Mouse (Mus musculus): ENCODE results near the gene Fgr. TPM values are rescaled to one million over a fixed set of nuclear protein-coding genes. Genes with fewer than 3 reads are reported as not detected.
"Not testable (repeated sequence)": the region's sequence is repeated elsewhere in the genome, so short reads cannot be mapped to it uniquely, and the experiment has no call there.

Fgr gene
- polyA plus RNA-seq, 1 experiment from 2014 or later, result 0.06 TPM

GRCm38 (mm10) chr4:133005885-133006451 lies 32.1 kb downstream of the Fgr start:
- H3K27ac ChIP-seq (replicated peaks); H3K9me3 ChIP-seq; H3K4me3 ChIP-seq; H3K9ac ChIP-seq (replicated peaks); H3K36me3 ChIP-seq; ATAC-seq (replicated peaks); H3K4me2 ChIP-seq (replicated peaks): not testable (repeated sequence)
- WGBS, result 74% methylated on average over 6 of the region's 6 CpGs
- H3K4me1 ChIP-seq, result peaks cover 22% of the 10 kb centered on the region
- peaks cover 12% of the 10 kb centered on the region for H3K27me3 ChIP-seq

GRCm38 (mm10) chr4:133007513-133008380 lies 33.9 kb downstream of the Fgr start:
- H3K27me3 ChIP-seq, result peaks cover 12% of the 10 kb centered on the region
- H3K9me3 ChIP-seq, result no peaks in the 10 kb centered on the region
- no peak overlapping the region for H3K27ac ChIP-seq (replicated peaks)
- H3K4me2 ChIP-seq (replicated peaks), result no peak overlapping the region
- no peak overlapping the region for H3K9ac ChIP-seq (replicated peaks)
- peaks cover 20% of the 10 kb centered on the region for H3K4me1 ChIP-seq
- ATAC-seq (replicated peaks), result no peak
- WGBS, result 46% methylated on average over 15 of the region's 15 CpGs
- no peak overlapping the region for H3K4me3 ChIP-seq
- H3K36me3 ChIP-seq, result no peaks in the 10 kb centered on the region

GRCm38 (mm10) chr4:133009131-133009530 lies 35.2 kb downstream of the Fgr start:
- ATAC-seq (replicated peaks), result no peak
- no peak overlapping the region for H3K4me2 ChIP-seq (replicated peaks)
- peaks cover 22% of the 10 kb centered on the region for H3K4me1 ChIP-seq
- H3K9me3 ChIP-seq, result no peaks in the 10 kb centered on the region
- H3K36me3 ChIP-seq, result no peaks in the 10 kb centered on the region
- no peak overlapping the region for H3K9ac ChIP-seq (replicated peaks)
- 1% methylated on average over 4 of the region's 4 CpGs for WGBS
- no peak overlapping the region for H3K4me3 ChIP-seq
- H3K27ac ChIP-seq (replicated peaks), result no peak overlapping the region
- peaks cover 12% of the 10 kb centered on the region for H3K27me3 ChIP-seq

GRCm38 (mm10) chr4:133009676-133010075 lies 35.8 kb downstream of the Fgr start:
- Histone ChIP-seq H3K4me2 (replicated peaks) (no peak overlapping the region), H3K9me3 (no peaks in the 10 kb centered on the region), H3K36me3 (no peaks in the 10 kb centered on the region), H3K4me1 (peaks cover 28% of the 10 kb centered on the region), H3K27ac (replicated peaks) (no peak overlapping the region), H3K9ac (replicated peaks) (no peak overlapping the region), H3K4me3 (no peak overlapping the region), H3K27me3 (peaks cover 12% of the 10 kb centered on the region)
- ATAC-seq (replicated peaks), result no peak
- 69% methylated on average over 5 of the region's 5 CpGs for WGBS

DNA sequence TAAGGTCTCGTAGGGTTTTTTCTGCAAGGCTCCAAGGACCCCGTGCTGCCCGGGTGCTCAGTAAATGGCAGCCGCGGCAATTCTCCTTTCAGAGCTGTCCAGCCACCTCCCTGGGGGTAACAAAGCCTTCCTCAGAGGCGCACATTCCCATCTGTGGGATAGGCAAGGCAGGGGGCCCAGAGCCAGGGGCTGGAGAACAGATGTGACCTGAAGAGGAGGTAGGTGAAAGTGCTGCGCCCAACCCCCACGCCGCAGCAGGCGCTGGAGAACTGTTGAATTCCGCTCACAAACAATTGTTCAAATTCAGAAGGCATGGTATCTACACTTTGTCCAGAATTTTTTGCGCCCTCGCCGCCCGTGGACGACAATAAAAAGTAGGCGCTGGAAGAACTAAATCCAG lies 36.7 kb downstream of the Fgr start:
- H3K9me3 ChIP-seq, result no peaks in the 10 kb centered on the region
- under 1% methylated on average over 17 of the region's 17 CpGs for WGBS
- peak overlapping the region; percentile 94 for H3K4me2 ChIP-seq (replicated peaks)
- H3K36me3 ChIP-seq, result no peaks in the 10 kb centered on the region
- H3K27ac ChIP-seq (replicated peaks), result no peak overlapping the region
- H3K4me3 ChIP-seq, result peak overlapping the region; percentile 98
- peaks cover 37% of the 10 kb centered on the region for H3K4me1 ChIP-seq
- no peak for ATAC-seq (replicated peaks)
- peaks cover 12% of the 10 kb centered on the region for H3K27me3 ChIP-seq
- H3K9ac ChIP-seq (replicated peaks), result no peak overlapping the region

DNA sequence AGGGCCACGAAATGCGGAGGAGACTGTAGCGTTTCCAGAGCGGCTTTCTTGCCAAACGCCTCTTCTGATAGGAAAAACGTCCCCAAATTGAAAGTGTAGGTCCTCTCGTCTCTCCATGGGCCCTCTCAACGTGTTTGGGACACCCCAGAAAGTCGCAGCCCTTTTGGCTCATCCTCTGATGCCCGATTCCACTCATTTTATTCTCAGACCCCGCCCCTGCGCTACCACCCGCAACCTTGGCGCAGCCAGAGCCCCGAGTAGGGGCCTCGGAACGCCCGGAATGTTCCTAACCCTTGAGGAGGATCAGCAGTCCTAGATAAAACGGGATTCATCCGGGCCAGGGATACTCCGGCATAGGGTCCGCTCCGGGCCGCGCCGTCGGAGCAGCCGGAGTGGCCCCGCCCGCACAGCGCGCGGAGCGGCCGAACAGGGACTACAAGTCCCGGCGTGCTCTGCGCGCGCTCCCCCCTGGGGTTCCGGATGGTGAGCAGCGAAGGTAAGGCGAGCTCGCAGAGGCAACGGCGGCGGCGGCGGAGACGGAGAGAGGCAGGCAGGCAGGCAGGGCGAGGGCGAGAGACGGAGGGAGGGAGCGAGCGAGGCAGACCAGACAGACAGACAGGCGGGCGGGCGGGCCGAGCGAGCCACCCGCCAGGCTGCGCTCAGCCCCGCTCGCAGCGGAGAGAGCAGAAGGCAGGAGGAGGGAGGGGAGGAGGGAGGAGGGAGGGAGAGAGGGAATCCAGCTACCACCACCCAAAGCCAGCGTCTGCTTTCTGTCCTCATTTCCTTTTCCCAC lies 37.3 kb downstream of the Fgr start, which contains the start of gene Ahdc1:
Ahdc1 (plus strand) TSS at position 233 of the 793 bp plus-strand sequence.
- H3K4me3 ChIP-seq, result peak within 1 kb of the TSS; percentile 98
- ATAC-seq (replicated peaks), result peak; percentile 83
- peak within 1 kb of the TSS; percentile 94 for H3K4me2 ChIP-seq (replicated peaks)
- H3K27ac ChIP-seq (replicated peaks), result peak within 1 kb of the TSS; percentile 98
- peaks cover 43% of the 10 kb centered on the region for H3K4me1 ChIP-seq
- H3K36me3 ChIP-seq, result no peaks in the 10 kb centered on the region
- peaks cover 12% of the 10 kb centered on the region for H3K27me3 ChIP-seq
- H3K9ac ChIP-seq (replicated peaks), result peak within 1 kb of the TSS; percentile 99
- no peaks in the 10 kb centered on the region for H3K9me3 ChIP-seq
- under 1% methylated on average over 54 of the region's 66 CpGs for WGBS

DNA sequence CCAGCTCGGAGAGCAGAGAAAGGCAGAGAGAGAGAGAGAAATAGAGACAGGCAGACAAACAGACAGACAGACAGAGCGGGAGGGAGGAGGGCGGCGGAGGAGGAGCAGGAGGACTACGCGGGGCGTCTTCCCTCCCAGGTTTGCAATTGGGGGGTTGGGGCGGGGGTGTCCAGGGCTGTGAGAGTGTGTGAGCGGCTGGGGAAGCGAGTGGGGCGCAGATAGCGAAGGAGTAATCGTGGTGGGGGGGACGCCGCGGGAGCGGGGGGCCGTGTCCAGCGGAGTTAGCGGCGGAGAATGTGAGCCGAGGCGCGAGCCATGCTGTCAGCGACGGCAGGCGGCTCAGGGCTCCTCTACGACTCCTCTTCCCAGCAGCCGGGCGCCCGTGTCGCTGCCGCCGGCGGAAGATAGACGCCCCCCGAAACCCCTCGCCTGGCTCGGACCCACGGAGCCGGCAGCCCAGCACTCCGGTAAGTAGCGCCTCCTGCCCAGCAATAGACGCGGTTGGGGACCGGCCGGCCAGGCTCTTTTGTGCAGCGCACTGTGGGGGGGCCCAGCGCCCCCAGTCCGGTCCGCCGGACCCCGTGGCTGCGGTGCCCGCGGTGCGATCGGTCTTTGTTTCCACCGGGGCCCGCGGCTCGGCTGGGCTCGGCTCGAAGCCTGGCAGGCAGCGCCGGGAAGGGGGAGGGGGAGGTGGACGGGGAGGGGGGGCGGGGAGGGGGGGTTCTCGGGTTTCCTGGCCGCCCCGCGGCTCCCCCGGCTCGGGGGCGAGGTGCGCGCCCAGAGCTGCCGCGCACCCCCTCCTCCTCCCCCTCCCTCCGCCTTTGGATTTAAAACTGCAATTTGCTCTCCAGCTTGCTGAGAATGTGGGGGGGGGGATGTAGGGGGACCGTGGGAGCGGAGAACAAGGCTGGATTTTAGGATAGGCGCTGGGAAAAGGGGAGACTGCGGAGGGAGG lies 38.2 kb downstream of the Fgr start:
- ATAC-seq (replicated peaks), result peak; percentile 11; the same call in 1 of the 2 replicates
- WGBS, result under 1% methylated on average over 68 of the region's 84 CpGs
- H3K4me1 ChIP-seq, result peaks cover 52% of the 10 kb centered on the region

DNA sequence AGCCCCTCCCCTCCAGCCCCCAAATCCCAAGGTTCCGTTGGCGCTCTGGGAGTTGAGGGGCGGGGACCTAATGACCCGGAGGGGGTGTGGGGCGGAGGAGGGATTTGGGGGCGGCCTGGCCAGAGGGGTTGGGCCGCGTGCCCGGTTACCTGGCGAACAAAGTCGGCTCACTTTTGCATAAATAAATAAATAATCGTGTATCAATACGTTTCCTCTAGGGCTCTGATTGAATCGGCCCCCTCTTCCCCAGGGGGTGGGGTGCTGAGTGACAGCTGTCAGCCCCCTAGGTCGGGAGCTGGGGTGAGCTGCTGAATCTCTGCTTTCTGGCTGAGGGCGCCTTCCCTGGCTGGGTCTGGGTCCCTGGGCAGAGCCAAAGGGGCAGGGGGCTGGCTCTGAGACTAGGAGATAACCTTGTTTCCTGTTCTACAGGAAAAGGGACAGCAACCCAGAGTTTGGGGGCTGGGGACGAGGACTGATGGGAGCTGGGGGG lies 38.9 kb downstream of the Fgr start:
- ATAC-seq (replicated peaks), result no peak
- H3K4me1 ChIP-seq, result peaks cover 59% of the 10 kb centered on the region
- H3K27ac ChIP-seq (replicated peaks), result peak overlapping the region; percentile 98
- H3K9me3 ChIP-seq, result no peaks in the 10 kb centered on the region
- H3K27me3 ChIP-seq, result peaks cover 12% of the 10 kb centered on the region
- H3K4me3 ChIP-seq, result peak overlapping the region; percentile 98
- peak overlapping the region; percentile 99 for H3K9ac ChIP-seq (replicated peaks)
- peak overlapping the region; percentile 94 for H3K4me2 ChIP-seq (replicated peaks)
- H3K36me3 ChIP-seq, result no peaks in the 10 kb centered on the region
- WGBS, result 0% methylated on average over 12 of the region's 17 CpGs

More for the DNA sequence above, 38.2 kb downstream of the Fgr start:
- peaks cover 12% of the 10 kb centered on the region for H3K27me3 ChIP-seq
- H3K36me3 ChIP-seq, result no peaks in the 10 kb centered on the region
- no peaks in the 10 kb centered on the region for H3K9me3 ChIP-seq
- peak overlapping the region; percentile 98 for H3K27ac ChIP-seq (replicated peaks)
- H3K4me3 ChIP-seq, result peak overlapping the region; percentile 98
- H3K9ac ChIP-seq (replicated peaks), result peak overlapping the region; percentile 99
- H3K4me2 ChIP-seq (replicated peaks), result peak overlapping the region; percentile 94

DNA sequence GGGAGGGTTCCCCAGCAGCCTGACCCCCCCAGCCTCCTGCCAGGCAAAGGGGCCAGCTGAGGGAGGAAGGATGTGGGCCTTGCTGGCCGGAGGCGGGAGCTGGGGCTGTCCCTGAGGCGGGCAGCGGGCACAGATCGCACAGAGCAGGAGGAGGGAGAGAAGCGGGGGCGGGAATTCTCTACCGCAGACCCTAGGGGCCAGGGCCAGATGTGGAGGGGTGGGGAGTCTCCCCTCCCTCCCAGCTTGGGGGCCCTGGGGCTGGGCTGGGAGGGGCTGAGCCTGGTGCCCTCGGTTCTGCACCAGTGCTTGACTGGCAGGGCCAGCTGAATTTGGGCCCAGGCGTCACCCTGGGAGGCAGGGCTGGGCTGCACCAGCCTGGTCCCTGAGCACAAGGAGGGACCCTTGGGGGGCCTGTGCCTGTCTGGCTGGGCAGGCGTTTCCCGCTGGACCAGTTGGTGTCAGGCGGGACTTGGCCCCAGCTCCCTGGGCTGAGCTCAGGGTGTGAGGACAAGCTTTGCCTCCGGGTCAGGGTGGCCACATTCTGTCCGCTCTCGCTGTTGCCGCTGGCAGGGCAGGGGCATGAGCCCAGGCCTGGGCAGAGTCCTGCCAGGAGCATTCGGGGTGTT lies 39.5 kb downstream of the Fgr start:
- peaks cover 65% of the 10 kb centered on the region for H3K4me1 ChIP-seq
- 2% methylated on average over 18 of the region's 18 CpGs for WGBS

DNA sequence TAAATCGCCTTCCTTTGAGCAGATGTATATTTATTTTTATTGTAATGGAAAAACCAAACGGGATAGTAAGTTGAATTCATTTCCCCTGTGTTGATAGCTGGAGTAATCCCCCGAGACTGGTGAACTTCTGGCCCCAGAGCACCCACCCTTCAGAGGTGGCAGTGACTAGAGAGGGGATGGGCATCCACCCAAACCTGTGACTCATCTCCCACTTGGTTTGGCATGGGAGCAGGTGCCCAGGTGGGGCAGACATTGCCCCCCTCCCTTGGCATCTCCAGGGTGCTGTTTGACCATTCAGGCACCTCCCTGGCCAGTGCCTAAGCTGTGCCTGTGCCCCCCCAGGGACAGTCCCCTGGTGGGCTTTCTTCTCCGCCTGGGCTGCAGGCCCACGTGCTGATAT lies 40.2 kb downstream of the Fgr start:
- 29% methylated on average over 5 of the region's 5 CpGs for WGBS
- H3K27me3 ChIP-seq, result peaks cover 12% of the 10 kb centered on the region
- no peaks in the 10 kb centered on the region for H3K9me3 ChIP-seq
- H3K4me1 ChIP-seq, result peaks cover 72% of the 10 kb centered on the region
- peak overlapping the region; percentile 94 for H3K4me2 ChIP-seq (replicated peaks)
- ATAC-seq (replicated peaks), result no peak
- H3K27ac ChIP-seq (replicated peaks), result peak overlapping the region; percentile 98
- H3K36me3 ChIP-seq, result no peaks in the 10 kb centered on the region
- H3K9ac ChIP-seq (replicated peaks), result peak overlapping the region; percentile 99
- H3K4me3 ChIP-seq, result peak overlapping the region; percentile 98

More for the DNA sequence above, 39.5 kb downstream of the Fgr start:
- Histone ChIP-seq H3K4me3 (peak overlapping the region; percentile 98), H3K9me3 (no peaks in the 10 kb centered on the region), H3K27ac (replicated peaks) (peak overlapping the region; percentile 98), H3K4me2 (replicated peaks) (peak overlapping the region; percentile 94), H3K36me3 (no peaks in the 10 kb centered on the region), H3K9ac (replicated peaks) (peak overlapping the region; percentile 99), H3K27me3 (peaks cover 12% of the 10 kb centered on the region)
- peak; percentile 5; the same call in 1 of the 2 replicates for ATAC-seq (replicated peaks)

Measured in forebrain, embryonic 15.5 days (tissue).